Mouse (Mus musculus) gastrocnemius, postnatal 25 days (tissue): Measurements from ENCODE around the gene Agap1. TPM values are rescaled to one million over a fixed set of nuclear protein-coding genes. Genes with fewer than 3 reads are reported as not detected.

Experiments used
- DNase-seq: peaks from one replicate; pipeline ENCODE4 v3.0.0; 2022
- long read RNA-seq, 2 experiments: library from polyadenylated mRNA; stranded (forward); transcript quantifications; one replicate each; pipeline ENCODE4 v2.0.0; 2021
- total RNA-seq, 2 experiments: library from RNA; stranded (reverse); gene quantifications; 1 replicate in 1 of 2; 2 replicates in 1 of 2; pipeline ENCODE4 v1.2.3; 2021

The Agap1 gene
- 10 to 100 TPM; 15.1 to 21.8 TPM for total RNA-seq
- long read RNA-seq, experiment 1, partial matches to known transcripts: 1 of 6 reads
- long read RNA-seq, experiment 1, other reads (novel, unspliced or antisense): 5 of 6 reads
- long read RNA-seq, experiment 2, partial matches to known transcripts: 2 of 6 reads
- long read RNA-seq, experiment 2, other reads (novel, unspliced or antisense): 4 of 6 reads

GRCm38 (mm10) chr1:89454196-89455123 is at the start of gene Agap1:
TSS of gene Agap1 (plus strand) at chr1:89454806.
- peak; percentile 96 for DNase-seq

DNA sequence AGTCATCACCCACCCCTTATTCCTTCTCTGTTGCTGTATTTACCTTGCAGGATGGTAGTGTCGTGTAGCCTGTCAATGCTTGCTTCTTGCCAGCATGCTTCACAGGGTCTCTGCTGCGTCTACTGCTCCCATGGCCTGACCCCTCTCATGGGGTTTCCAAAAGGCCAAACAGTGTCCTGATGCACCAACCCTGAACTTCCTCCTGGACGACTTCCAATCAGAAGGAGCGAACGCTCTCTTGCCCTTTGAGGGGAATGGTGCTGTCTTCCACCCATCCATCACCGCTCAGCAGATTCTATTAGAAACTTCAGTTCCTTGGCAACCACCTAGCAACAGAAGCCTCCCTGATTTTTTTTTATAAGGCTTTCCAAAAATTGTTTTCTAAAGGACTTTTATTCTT is 48.6 kb upstream of the Agap1 start:
- no peak for DNase-seq

GRCm38 (mm10) chr1:89407986-89408385 is 46.6 kb upstream of the Agap1 start:
- DNase-seq: no peak

DNA sequence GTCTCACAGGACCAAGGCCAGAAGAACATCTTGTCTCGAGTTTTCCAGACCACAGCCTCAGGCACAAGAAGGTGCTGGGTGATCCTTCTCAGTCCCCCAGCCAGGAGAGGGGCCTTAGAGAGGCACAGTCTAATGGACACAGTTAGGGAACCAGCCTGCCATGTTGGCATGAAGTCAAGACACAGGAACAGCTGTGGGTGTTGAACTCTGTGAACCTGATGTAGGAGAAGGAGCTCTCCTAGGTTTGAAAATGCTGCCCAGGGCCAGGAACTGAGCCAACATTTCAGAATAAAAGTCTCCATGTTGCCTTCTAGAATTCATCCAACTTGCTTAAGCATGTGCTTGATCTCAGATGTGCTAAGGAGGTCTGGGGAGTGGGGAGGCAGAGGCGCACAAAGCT is 41.5 kb upstream of the Agap1 start:
- DNase-seq: peak; percentile 18

DNA sequence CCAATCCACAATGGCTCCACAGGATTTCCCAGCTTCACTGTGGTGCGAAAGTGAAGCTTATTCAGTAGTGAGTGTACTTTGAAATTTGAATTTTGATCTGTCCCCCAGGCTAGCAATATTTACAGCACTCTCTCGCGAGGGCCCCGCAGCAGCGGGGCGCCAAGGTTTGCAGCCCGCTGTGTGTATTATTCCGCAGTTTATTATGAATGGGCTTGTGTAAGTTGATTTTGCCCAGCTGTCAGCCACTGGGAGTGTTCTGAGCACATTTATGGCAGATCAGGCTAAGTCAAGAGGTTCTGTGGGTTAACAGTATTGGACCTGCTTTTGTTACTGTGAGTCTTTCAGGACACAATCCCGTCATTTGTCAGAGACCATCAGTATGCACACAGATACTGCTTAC is 40.0 kb upstream of the Agap1 start:
- no peak for DNase-seq

- no peak for DNase-seq
Observed at GRCm38 (mm10) chr1:89416929-89417328, 37.7 kb upstream of the Agap1 start.

- no peak for DNase-seq
Observed at GRCm38 (mm10) chr1:89420642-89421041, 34.0 kb upstream of the Agap1 start.

GRCm38 (mm10) chr1:89421401-89421800 is 33.2 kb upstream of the Agap1 start:
- DNase-seq: peak; percentile 30

GRCm38 (mm10) chr1:89424563-89424962 is 30.0 kb upstream of the Agap1 start:
- no peak for DNase-seq

GRCm38 (mm10) chr1:89426137-89426536 is 28.5 kb upstream of the Agap1 start:
- no peak for DNase-seq

GRCm38 (mm10) chr1:89428671-89429070 is 25.9 kb upstream of the Agap1 start:
- no peak for DNase-seq

- DNase-seq: no peak
Observed at GRCm38 (mm10) chr1:89429946-89430640, 24.5 kb upstream of the Agap1 start.

DNA sequence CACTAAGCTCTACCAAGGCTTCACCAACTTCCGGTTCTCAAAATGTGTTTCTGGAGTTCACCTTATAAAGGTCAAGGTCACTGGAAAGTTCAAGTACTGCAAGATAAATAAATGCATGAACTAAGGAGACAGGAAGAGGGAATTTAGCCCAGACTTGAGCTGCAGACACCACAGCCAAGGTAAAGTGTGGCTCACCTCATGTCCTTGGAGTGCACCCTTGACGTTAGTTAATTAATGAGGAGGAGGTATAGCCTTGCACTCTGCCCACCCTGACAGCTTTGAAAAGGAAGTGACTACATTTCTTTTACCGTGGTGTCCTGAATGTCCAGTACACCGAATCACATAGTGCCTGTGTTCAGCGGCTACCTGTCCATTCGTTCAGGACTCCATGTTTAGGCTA is 15.3 kb upstream of the Agap1 start:
- DNase-seq: no peak

- no peak for DNase-seq
Observed at GRCm38 (mm10) chr1:89441236-89441897, 13.2 kb upstream of the Agap1 start.

DNA sequence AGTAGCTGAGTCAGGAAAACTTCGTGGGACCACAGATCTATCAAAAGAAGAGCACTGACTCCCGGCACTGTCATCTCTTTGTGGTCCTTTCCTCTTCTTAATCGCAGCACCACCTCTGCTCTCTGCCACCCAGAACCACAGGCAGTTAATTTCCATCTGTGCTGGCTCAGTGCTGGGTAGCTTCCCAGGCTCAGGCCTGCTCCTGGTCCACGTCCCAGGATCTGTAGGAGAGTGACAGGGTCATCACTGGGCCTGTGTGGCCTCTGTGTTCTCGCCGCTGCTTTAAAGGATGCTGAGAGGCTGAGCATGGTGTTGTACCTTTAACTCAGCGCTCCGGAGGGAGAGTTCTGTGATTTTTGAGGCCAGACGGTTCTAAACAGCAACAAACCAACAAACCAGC is 11.1 kb upstream of the Agap1 start:
- no peak for DNase-seq

GRCm38 (mm10) chr1:89444014-89444413 is 10.6 kb upstream of the Agap1 start:
- no peak for DNase-seq

DNA sequence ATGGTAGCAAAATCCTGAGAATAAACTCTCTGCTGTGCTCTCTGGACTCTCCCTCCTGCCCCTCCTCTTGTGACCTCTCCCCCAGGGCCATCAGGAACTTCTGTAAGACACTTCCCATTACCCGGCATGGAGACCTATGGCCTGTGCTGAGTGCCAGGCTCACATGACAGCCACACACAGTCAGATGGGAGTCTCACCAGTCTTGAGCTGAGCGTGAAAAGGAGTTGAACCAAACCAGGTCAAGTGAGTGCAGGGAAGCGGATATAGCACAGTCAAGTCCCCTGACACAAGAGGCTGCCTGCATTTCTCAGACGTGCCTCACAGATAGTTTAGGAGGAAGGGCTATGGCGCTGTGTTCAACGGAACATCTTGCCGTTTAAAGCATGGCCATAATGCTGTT is 4.5 kb upstream of the Agap1 start:
- no peak for DNase-seq

GRCm38 (mm10) chr1:89452138-89452537 is 2.5 kb upstream of the Agap1 start:
- DNase-seq: no peak

DNA sequence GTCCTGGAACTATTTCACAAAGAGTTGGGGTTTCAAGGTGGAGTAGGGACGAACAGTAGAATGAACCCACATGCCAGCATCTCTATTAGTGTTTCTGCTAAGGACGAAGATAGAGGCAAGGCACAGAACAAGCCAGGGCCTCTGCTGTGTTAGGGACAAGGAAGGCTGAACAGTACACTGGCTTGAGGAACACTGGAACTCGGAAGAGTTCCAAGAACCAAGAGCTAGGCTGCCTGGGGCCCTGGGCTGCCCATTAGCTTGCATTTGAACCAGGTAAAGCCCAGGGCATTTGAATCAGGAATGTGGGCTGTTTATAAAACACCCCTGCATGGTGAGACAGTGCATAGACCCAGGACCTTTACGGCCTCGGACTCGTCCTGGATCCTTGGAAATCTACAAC is 940 bp upstream of the Agap1 start:
- no peak for DNase-seq

DNA sequence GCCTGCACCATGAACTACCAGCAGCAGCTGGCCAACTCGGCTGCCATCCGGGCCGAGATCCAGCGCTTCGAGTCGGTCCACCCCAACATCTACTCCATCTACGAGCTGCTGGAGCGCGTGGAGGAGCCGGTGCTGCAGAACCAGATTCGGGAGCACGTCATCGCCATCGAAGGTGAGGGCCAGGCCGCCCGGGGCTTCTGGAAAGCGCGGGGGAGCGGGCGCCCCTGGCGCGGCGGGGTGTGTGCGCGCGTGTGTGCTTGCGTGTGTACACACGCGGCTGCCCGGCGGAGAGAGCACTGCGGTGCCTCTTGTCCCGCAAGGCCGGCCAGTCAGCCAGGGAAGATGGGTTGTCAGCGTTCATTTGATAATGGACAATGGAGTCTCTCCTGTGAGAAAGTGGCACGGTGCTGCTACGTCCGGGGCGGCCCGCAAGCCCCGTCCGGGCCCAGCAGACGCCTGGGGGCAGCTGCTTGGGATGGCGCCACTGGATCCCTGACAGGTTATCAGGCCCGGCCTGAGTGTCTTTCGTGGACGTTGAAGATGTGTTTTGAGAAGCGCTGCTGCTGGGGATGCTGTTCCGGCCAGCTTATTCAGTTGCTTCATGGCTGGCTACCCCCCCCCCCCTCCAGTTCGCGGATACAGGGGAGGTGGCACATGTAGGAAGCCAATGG is 950 bp downstream of the Agap1 start:
- DNase-seq: peak; percentile 42

DNA sequence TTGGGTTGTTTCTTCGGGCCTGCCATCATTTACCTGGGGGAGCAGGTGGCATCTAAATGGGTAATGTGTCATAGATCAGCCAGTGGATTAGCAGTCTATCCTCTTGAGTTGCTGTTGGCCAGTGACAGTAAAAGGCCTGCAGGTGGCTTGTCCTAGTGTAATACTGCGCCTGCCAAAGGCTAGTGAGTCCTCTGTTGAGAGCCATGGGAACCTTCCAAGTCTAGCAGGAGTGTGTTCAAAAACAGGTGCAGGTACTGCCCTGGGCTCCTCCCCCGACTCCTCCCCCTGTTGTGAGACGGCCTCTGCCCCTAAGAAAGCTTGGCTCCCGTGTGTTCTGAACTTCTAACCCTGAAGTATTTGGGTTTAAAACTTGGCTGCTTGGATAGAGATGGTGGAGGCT is 1.9 kb downstream of the Agap1 start:
- DNase-seq: no peak
